Mouse (Mus musculus): Measurements from ENCODE around the gene Nr4a1. TPM values are rescaled to one million over a fixed set of nuclear protein-coding genes. Genes with fewer than 3 reads are reported as not detected.

Gene Nr4a1
- polyA plus RNA-seq, 1 experiment from 2014 or later, result 5.0 TPM

- peaks cover 8% of the 10 kb centered on the region; the same call in 1 of the 2 replicates for H3K4me1 ChIP-seq (ENCODE audit: control insufficient read depth, insufficient read depth, low read length)
- no peaks in the 10 kb centered on the region for H3K27me3 ChIP-seq (ENCODE audit: control insufficient read depth, insufficient read depth, low read length)
- H3K4me2 ChIP-seq (replicated peaks; ENCODE audit: low read depth, low read length), result peak overlapping the region; percentile 42
- WGBS, result 74% methylated on average over 23 of the region's 23 CpGs
- peaks cover 24% of the 10 kb centered on the region; the same call in 1 of the 2 replicates for H3K36me3 ChIP-seq (ENCODE audit: control insufficient read depth, insufficient read depth, low read length)
- peak overlapping the region; percentile 40; the same call in 1 of the 2 replicates for H3K9ac ChIP-seq (ENCODE audit: low read depth, low read length)
- H3K4me3 ChIP-seq (ENCODE audit: low read length), result peak overlapping the region; percentile 18; the same call in 1 of the 2 replicates
- no peak overlapping the region for H3K27ac ChIP-seq (ENCODE audit: low read depth, low read length)
- no peaks in the 10 kb centered on the region for H3K9me3 ChIP-seq (ENCODE audit: control insufficient read depth, low read length)
- no peak for ATAC-seq (ENCODE audit: low FRiP score, low TSS enrichment)
Observed at GRCm38 (mm10) chr15:101230995-101231647, 22.9 kb upstream of the Nr4a1 start.

DNA sequence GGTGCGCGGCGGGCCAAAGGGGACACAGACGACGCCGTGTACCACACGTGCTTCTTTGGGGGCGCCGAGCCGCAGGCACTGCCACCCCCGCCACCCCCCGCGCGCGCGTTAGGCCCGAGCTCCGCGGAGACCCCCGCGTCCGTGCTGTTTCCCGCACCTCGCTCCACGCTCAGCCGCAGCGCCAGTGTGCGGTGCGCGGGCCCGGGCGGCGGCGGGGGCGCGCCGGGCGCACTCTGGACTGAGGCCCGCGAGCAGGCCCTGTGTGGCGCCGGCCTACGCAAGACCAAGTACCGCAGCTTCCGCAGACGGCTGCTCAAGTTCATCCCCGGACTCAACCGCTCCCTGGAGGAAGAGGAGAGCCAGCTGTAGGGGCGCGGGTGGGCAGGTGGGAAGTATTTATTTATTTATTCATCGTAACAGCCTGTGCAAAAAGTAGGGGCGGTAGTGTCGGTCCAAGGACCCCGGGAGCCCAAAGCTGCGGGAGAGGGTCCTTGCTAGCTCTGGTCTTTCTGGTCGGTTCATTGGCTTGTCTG is 22.4 kb upstream of the Nr4a1 start:
- H3K27ac ChIP-seq (ENCODE audit: low read depth, low read length), result no peak overlapping the region
- peaks cover 24% of the 10 kb centered on the region; the same call in 1 of the 2 replicates for H3K36me3 ChIP-seq (ENCODE audit: control insufficient read depth, insufficient read depth, low read length)
- H3K9me3 ChIP-seq (ENCODE audit: control insufficient read depth, low read length), result no peaks in the 10 kb centered on the region
- peak overlapping the region; percentile 42 for H3K4me2 ChIP-seq (replicated peaks; ENCODE audit: low read depth, low read length)
- peaks cover 10% of the 10 kb centered on the region; the same call in 1 of the 2 replicates for H3K4me1 ChIP-seq (ENCODE audit: control insufficient read depth, insufficient read depth, low read length)
- H3K4me3 ChIP-seq (ENCODE audit: low read length), result peak overlapping the region; percentile 18
- ATAC-seq (ENCODE audit: low FRiP score, low TSS enrichment), result no peak
- WGBS, result 53% methylated on average over 56 of the region's 56 CpGs
- H3K27me3 ChIP-seq (ENCODE audit: control insufficient read depth, insufficient read depth, low read length), result no peaks in the 10 kb centered on the region
- H3K9ac ChIP-seq (ENCODE audit: low read depth, low read length), result peak overlapping the region; percentile 40

- peaks cover 10% of the 10 kb centered on the region; the same call in 1 of the 2 replicates for H3K4me1 ChIP-seq (ENCODE audit: control insufficient read depth, insufficient read depth, low read length)
- H3K4me3 ChIP-seq (ENCODE audit: low read length), result no peak overlapping the region
- H3K9me3 ChIP-seq (ENCODE audit: control insufficient read depth, low read length), result no peaks in the 10 kb centered on the region
- WGBS, result 46% methylated on average over 4 of the region's 4 CpGs
- H3K9ac ChIP-seq (ENCODE audit: low read depth, low read length), result no peak overlapping the region
- no peak overlapping the region for H3K4me2 ChIP-seq (replicated peaks; ENCODE audit: low read depth, low read length)
- no peak for ATAC-seq (ENCODE audit: low FRiP score, low TSS enrichment)
- H3K27ac ChIP-seq (ENCODE audit: low read depth, low read length), result no peak overlapping the region
- peaks cover 24% of the 10 kb centered on the region; the same call in 1 of the 2 replicates for H3K36me3 ChIP-seq (ENCODE audit: control insufficient read depth, insufficient read depth, low read length)
- H3K27me3 ChIP-seq (ENCODE audit: control insufficient read depth, insufficient read depth, low read length), result no peaks in the 10 kb centered on the region
Observed at GRCm38 (mm10) chr15:101232607-101233006, 21.5 kb upstream of the Nr4a1 start.

GRCm38 (mm10) chr15:101233183-101233582 is 20.9 kb upstream of the Nr4a1 start:
- H3K4me3 ChIP-seq (ENCODE audit: low read length), result no peak overlapping the region
- H3K4me2 ChIP-seq (replicated peaks; ENCODE audit: low read depth, low read length), result no peak overlapping the region
- ATAC-seq (ENCODE audit: low FRiP score, low TSS enrichment), result no peak
- H3K4me1 ChIP-seq (ENCODE audit: control insufficient read depth, insufficient read depth, low read length), result peaks cover 6% of the 10 kb centered on the region; the same call in 1 of the 2 replicates
- no peak overlapping the region for H3K27ac ChIP-seq (ENCODE audit: low read depth, low read length)
- peaks cover 24% of the 10 kb centered on the region; the same call in 1 of the 2 replicates for H3K36me3 ChIP-seq (ENCODE audit: control insufficient read depth, insufficient read depth, low read length)
- no peaks in the 10 kb centered on the region for H3K9me3 ChIP-seq (ENCODE audit: control insufficient read depth, low read length)
- 79% methylated on average over 3 of the region's 3 CpGs for WGBS
- no peak overlapping the region for H3K9ac ChIP-seq (ENCODE audit: low read depth, low read length)
- 0 out of 2 replicates have a peak, but pooled peaks cover 3% of the 10 kb centered on the region for H3K27me3 ChIP-seq (ENCODE audit: control insufficient read depth, insufficient read depth, low read length)

DNA sequence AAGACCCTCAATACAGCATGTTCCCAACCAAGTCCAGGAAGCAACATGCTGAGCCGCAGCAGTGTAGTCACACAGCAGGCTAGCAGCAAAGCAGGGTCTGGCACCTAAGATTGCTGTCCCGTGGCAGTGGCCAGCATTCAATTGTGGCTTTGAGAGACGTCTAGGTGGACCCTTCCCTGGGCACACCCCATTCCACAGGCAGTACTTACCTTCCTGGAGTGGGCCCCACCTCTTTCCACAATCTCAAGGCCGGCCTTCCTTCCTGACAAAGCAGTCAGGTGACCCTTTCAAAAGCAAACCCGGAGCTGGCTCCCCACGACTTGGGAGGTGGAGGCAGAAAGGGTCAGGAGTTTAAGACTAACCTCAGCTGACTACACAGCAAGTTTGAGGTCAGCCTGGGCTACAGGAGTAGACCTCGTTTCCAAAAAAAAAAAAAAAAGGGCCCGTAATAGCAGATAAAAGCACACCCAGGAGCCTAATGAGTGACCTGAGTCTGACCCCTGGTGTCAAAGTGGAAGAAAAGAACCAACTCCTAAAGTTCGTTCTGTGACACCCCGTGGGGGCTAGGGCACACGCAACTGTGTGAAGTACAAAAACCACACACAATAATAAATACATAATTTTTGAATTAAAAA is 20.3 kb upstream of the Nr4a1 start:
- Histone ChIP-seq H3K9me3 (ENCODE audit: control insufficient read depth, low read length) (no peaks in the 10 kb centered on the region), H3K4me3 (ENCODE audit: low read length) (no peak overlapping the region), H3K36me3 (ENCODE audit: control insufficient read depth, insufficient read depth, low read length) (peaks cover 24% of the 10 kb centered on the region; the same call in 1 of the 2 replicates), H3K4me2 (replicated peaks; ENCODE audit: low read depth, low read length) (no peak overlapping the region), H3K27me3 (ENCODE audit: control insufficient read depth, insufficient read depth, low read length) (0 out of 2 replicates have a peak, but pooled peaks cover 3% of the 10 kb centered on the region), H3K9ac (ENCODE audit: low read depth, low read length) (no peak overlapping the region), H3K4me1 (ENCODE audit: control insufficient read depth, insufficient read depth, low read length) (0 out of 2 replicates have a peak, but pooled peaks cover 3% of the 10 kb centered on the region), H3K27ac (ENCODE audit: low read depth, low read length) (no peak overlapping the region)
- no peak for ATAC-seq (ENCODE audit: low FRiP score, low TSS enrichment)
- WGBS, result 30% methylated on average over 11 of the region's 11 CpGs

GRCm38 (mm10) chr15:101234611-101235341 is 19.3 kb upstream of the Nr4a1 start:
- Histone ChIP-seq H3K9ac (ENCODE audit: low read depth, low read length) (no peak overlapping the region), H3K4me1 (ENCODE audit: control insufficient read depth, insufficient read depth, low read length) (0 out of 2 replicates have a peak, but pooled peaks cover 3% of the 10 kb centered on the region), H3K4me2 (replicated peaks; ENCODE audit: low read depth, low read length) (no peak overlapping the region), H3K9me3 (ENCODE audit: control insufficient read depth, low read length) (no peaks in the 10 kb centered on the region), H3K36me3 (ENCODE audit: control insufficient read depth, insufficient read depth, low read length) (peaks cover 20% of the 10 kb centered on the region; the same call in 1 of the 2 replicates), H3K27ac (ENCODE audit: low read depth, low read length) (no peak overlapping the region), H3K27me3 (ENCODE audit: control insufficient read depth, insufficient read depth, low read length) (0 out of 2 replicates have a peak, but pooled peaks cover 3% of the 10 kb centered on the region), H3K4me3 (ENCODE audit: low read length) (no peak overlapping the region)
- no peak for ATAC-seq (ENCODE audit: low FRiP score, low TSS enrichment)
- 75% methylated on average over 10 of the region's 10 CpGs for WGBS

- no peak for ATAC-seq (ENCODE audit: low FRiP score, low TSS enrichment)
- WGBS, result 35% methylated on average over 5 of the region's 5 CpGs
- H3K4me1 ChIP-seq (ENCODE audit: control insufficient read depth, insufficient read depth, low read length), result 0 out of 2 replicates have a peak, but pooled peaks cover 3% of the 10 kb centered on the region
- H3K9ac ChIP-seq (ENCODE audit: low read depth, low read length), result no peak overlapping the region
- H3K9me3 ChIP-seq (ENCODE audit: control insufficient read depth, low read length), result no peaks in the 10 kb centered on the region
- 0 out of 2 replicates have a peak overlapping the region, but pooled peaks have one; percentile 21 for H3K27ac ChIP-seq (ENCODE audit: low read depth, low read length)
- 0 out of 2 replicates have a peak, but pooled peaks cover 3% of the 10 kb centered on the region for H3K27me3 ChIP-seq (ENCODE audit: control insufficient read depth, insufficient read depth, low read length)
- no peak overlapping the region for H3K4me3 ChIP-seq (ENCODE audit: low read length)
- peaks cover 15% of the 10 kb centered on the region; the same call in 1 of the 2 replicates for H3K36me3 ChIP-seq (ENCODE audit: control insufficient read depth, insufficient read depth, low read length)
- no peak overlapping the region for H3K4me2 ChIP-seq (replicated peaks; ENCODE audit: low read depth, low read length)
Observed at GRCm38 (mm10) chr15:101235342-101235698, 18.7 kb upstream of the Nr4a1 start.

GRCm38 (mm10) chr15:101235728-101236327 is 18.2 kb upstream of the Nr4a1 start:
- 24% methylated on average over 12 of the region's 12 CpGs for WGBS

More at GRCm38 (mm10) chr15:101235728-101236327, 18.2 kb upstream of the Nr4a1 start:
- H3K27me3 ChIP-seq (ENCODE audit: control insufficient read depth, insufficient read depth, low read length), result 0 out of 2 replicates have a peak, but pooled peaks cover 3% of the 10 kb centered on the region
- H3K9me3 ChIP-seq (ENCODE audit: control insufficient read depth, low read length), result no peaks in the 10 kb centered on the region
- ATAC-seq (ENCODE audit: low FRiP score, low TSS enrichment), result peak; percentile 17; the same call in 1 of the 2 replicates
- H3K9ac ChIP-seq (ENCODE audit: low read depth, low read length), result no peak overlapping the region
- H3K27ac ChIP-seq (ENCODE audit: low read depth, low read length), result 0 out of 2 replicates have a peak overlapping the region, but pooled peaks have one; percentile 21
- H3K4me2 ChIP-seq (replicated peaks; ENCODE audit: low read depth, low read length), result 0 out of 2 replicates have a peak overlapping the region, but pooled peaks have one; percentile 1
- peaks cover 12% of the 10 kb centered on the region; the same call in 1 of the 2 replicates for H3K36me3 ChIP-seq (ENCODE audit: control insufficient read depth, insufficient read depth, low read length)
- H3K4me3 ChIP-seq (ENCODE audit: low read length), result no peak overlapping the region
- H3K4me1 ChIP-seq (ENCODE audit: control insufficient read depth, insufficient read depth, low read length), result 0 out of 2 replicates have a peak, but pooled peaks cover 3% of the 10 kb centered on the region

Data from kidney, embryonic 14.5 days (tissue).